Mouse (Mus musculus): ENCODE results near the gene Fgb. TPM values are rescaled to one million over a fixed set of nuclear protein-coding genes. Genes with fewer than 3 reads are reported as not detected.
A peak's percentile ranks its signal among the peaks of the same experiment; 100 is the strongest.

Fgb gene
- total and polyA plus RNA-seq, 2 experiments from 2014 or later: not detected

DNA sequence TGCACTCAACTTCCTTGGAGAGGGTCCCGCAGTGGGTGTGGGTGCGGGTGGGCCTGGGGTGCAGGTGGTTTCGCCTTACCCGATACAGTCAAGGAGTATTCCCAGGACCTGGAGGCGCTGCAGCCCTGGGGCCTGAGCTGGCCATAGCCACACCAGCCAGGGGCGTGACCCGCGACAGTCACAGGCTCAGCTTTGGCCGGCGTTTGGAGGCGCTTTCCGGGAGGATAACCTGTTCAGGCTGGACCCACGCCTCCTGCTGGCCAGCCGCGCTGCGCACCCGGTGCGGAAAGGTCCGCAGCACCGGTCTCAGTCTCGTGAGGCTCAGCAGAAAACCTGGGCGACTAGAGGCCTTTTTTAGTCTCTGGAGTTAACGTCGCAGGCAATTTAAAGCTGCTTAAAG, 54.3 kb downstream of the Fgb start:
- Histone ChIP-seq H3K9me3 (ENCODE audit: low read length) (no peaks in the 10 kb centered on the region), H3K4me1 (ENCODE audit: insufficient read depth, low read length) (0 out of 2 replicates have a peak, but pooled peaks cover 6% of the 10 kb centered on the region), H3K36me3 (ENCODE audit: insufficient read depth, low read length) (no peaks in the 10 kb centered on the region), H3K27ac (no peak overlapping the region), H3K9ac (replicated peaks; ENCODE audit: low read length) (no peak overlapping the region), H3K4me2 (ENCODE audit: low read depth, low read length) (peak overlapping the region; percentile 46), H3K27me3 (ENCODE audit: insufficient read depth, low read length) (no peaks in the 10 kb centered on the region), H3K4me3 (ENCODE audit: low read length) (peak overlapping the region; percentile 7; the same call in 1 of the 2 replicates)
- WGBS: 5% methylated on average over 24 of the region's 24 CpGs
- DNase-seq (ENCODE audit: low spot score): peak; percentile 73
- ATAC-seq: peak; percentile 80; the same call in 1 of the 2 replicates
- peak; percentile 82 for TF ChIP-seq CTCF (IDR thresholded peaks at IDR 0.05; ENCODE audit: low read depth)

DNA sequence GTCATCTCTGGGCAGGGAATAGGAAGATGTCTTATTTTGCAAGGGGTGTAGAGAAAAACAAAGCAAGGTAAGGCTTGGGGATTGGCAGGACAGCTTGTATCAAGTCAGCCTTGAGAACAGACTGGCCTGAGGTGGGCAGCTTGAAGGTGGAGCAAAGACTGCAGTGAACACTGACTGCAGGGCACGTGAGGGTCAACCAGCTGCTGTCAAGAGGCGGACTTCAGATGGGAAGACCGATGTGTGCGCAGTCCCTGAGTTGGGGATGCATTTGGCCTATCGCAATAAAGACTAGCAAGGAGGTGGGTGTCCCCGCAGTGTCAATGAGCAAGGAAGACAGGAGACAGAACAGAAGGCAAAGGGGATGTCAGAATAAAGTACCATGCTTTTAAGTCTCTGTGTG, 56.7 kb downstream of the Fgb start:
- no peak for ATAC-seq
- Histone ChIP-seq H3K27me3 (ENCODE audit: insufficient read depth, low read length) (no peaks in the 10 kb centered on the region), H3K4me3 (ENCODE audit: low read length) (no peak overlapping the region), H3K36me3 (ENCODE audit: insufficient read depth, low read length) (no peaks in the 10 kb centered on the region), H3K4me2 (ENCODE audit: low read depth, low read length) (no peak overlapping the region), H3K9me3 (ENCODE audit: low read length) (no peaks in the 10 kb centered on the region), H3K4me1 (ENCODE audit: insufficient read depth, low read length) (0 out of 2 replicates have a peak, but pooled peaks cover 6% of the 10 kb centered on the region), H3K9ac (replicated peaks; ENCODE audit: low read length) (no peak overlapping the region), H3K27ac (no peak overlapping the region)
- TF ChIP-seq CTCF (IDR thresholded peaks at IDR 0.05; ENCODE audit: low read depth): no peak
- WGBS: 89% methylated on average over 6 of the region's 6 CpGs
- DNase-seq (ENCODE audit: low spot score): no peak

DNA sequence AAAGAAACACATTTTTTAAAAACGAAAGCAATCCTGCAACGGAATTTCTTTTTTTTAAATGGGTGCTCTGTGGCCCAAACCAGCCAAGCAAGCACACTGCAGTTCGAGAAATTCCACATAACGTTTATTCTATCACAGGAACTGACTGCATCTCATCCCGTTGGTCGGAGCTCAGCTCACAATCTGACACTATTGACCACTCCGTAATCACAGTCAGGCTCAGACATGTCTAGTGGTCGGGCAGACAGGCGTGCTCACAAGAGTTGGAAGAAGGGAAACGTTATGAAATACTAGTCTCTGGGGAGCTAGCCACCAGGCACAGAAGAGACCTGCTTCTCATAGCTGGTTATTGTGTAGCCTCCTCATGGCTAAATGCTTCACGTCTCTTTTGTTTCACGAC, 57.7 kb downstream of the Fgb start:
- DNase-seq (ENCODE audit: low spot score) (no peak), ATAC-seq (no peak)
- Histone ChIP-seq H3K9me3 (ENCODE audit: low read length) (no peaks in the 10 kb centered on the region), H3K4me2 (ENCODE audit: low read depth, low read length) (no peak overlapping the region), H3K27me3 (ENCODE audit: insufficient read depth, low read length) (no peaks in the 10 kb centered on the region), H3K4me1 (ENCODE audit: insufficient read depth, low read length) (0 out of 2 replicates have a peak, but pooled peaks cover 6% of the 10 kb centered on the region), H3K36me3 (ENCODE audit: insufficient read depth, low read length) (no peaks in the 10 kb centered on the region), H3K27ac (no peak overlapping the region), H3K9ac (replicated peaks; ENCODE audit: low read length) (no peak overlapping the region), H3K4me3 (ENCODE audit: low read length) (no peak overlapping the region)
- 81% methylated on average over 12 of the region's 12 CpGs for WGBS
- TF ChIP-seq CTCF (IDR thresholded peaks at IDR 0.05; ENCODE audit: low read depth): no peak

Other genes starting within 250 kb of the Fgb start
- 1.4 and 2.7 TPM in 2 replicates for gene Rbm46, start 173.4 kb downstream of the Fgb start, total RNA-seq (2014; rRNA removed)
- 1.5 and 1.8 TPM in 2 replicates for gene Rbm46, start 173.4 kb downstream of the Fgb start, polyA plus RNA-seq (2015; fragmentation: Nextera tagmentation; extraction: Ambion mirVana)
- gene Lrat, start 145.9 kb downstream of the Fgb start, total RNA-seq (2014; rRNA removed): 0.58 TPM in 2 replicates
- gene Lrat, start 145.9 kb downstream of the Fgb start, polyA plus RNA-seq (2015; fragmentation: Nextera tagmentation; extraction: Ambion mirVana): 1.2 and 1.3 TPM in 2 replicates
- gene Fgg, start 42.1 kb downstream of the Fgb start, total RNA-seq (2014; rRNA removed): not detected in 2 replicates
- 0.08 and 0.13 TPM in 2 replicates for gene Fgg, start 42.1 kb downstream of the Fgb start, polyA plus RNA-seq (2015; fragmentation: Nextera tagmentation; extraction: Ambion mirVana)
- gene Fga, start 23.8 kb downstream of the Fgb start, total RNA-seq (2014; rRNA removed): not detected in 2 replicates
- not detected in 2 replicates for gene Fga, start 23.8 kb downstream of the Fgb start, polyA plus RNA-seq (2015; fragmentation: Nextera tagmentation; extraction: Ambion mirVana)
- 62.7 and 71.2 TPM in 2 replicates for gene Plrg1, start 5.7 kb upstream of the Fgb start, total RNA-seq (2014; rRNA removed)
- 74.8 and 77.7 TPM in 2 replicates for gene Plrg1, start 5.7 kb upstream of the Fgb start, polyA plus RNA-seq (2015; fragmentation: Nextera tagmentation; extraction: Ambion mirVana)
- 10.5 and 11.1 TPM in 2 replicates for gene Dchs2, start 78.1 kb upstream of the Fgb start, total RNA-seq (2014; rRNA removed)
- gene Dchs2, start 78.1 kb upstream of the Fgb start, polyA plus RNA-seq (2015; fragmentation: Nextera tagmentation; extraction: Ambion mirVana): 0.48 and 0.55 TPM in 2 replicates

Data from hindbrain, postnatal 0 days (tissue).